Mouse (Mus musculus): ENCODE data around the gene Tnip2.

The Tnip2 gene

DNA sequence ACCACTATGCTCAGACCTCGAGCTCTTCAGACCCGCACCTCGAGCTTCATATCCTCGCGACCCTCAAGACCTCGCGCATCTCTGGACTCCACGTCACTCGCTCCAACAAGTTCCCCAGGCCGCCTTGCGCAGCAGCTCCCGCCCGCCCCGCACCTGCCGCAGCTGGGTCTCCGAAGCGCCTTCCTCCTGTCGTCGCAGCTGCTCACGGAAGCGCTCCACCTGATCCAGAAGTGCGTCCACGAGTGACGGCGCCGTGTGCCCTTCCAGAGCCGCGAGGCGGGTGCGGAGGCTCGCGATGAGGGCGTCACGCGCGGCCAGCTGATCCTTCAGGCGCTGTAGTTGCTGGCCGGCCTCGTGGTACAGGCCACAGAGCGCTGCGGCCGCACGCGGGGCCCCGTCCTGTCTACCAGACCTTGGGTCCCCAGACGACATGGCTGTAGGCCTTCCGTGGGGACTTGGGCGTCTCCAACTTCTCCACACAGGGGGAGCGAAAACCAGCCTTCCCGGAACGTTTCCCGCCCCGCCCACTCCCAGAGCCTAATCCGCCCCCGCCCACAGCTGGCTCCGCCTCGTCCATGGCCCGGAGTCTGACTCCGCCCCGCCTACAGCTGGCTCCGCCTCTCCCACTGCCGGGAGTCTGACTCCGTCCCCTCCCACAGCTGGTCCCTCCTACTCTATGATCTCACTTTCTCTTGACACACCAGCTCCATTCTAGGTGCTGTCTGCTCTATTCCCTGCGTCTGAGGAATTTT is at the start of gene Tnip2:
Gene Tnip2, minus strand, starts transcription at position 526 of the 752 bp plus-strand sequence.
- peak; percentile 95 to 99 for DNase-seq

DNA sequence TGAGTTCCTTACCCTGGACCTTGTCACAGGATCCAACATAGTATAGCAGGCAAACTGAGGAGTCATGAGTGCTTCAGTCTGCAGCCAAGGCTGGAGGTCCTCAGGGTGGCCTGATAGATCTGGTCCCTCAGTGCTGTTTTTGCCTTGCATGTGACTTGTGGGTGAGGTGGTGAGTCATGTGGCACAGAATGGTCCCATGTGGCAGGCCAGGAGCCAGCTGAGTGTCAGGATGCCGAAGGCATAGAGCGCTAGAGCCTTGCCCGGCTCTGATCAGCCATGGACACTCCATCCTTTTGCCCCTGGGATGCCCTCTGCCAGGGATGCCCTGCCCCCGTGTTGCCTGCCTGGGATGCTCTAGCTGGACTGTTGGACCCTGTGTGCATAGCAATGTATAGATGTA is 38.0 kb upstream of the Tnip2 start:
- DNase-seq = no peak

GRCm38 (mm10) chr5:34550251-34550650 is 36.5 kb upstream of the Tnip2 start:
- no peak for DNase-seq

- DNase-seq = no peak
These were observed 35.9 kb upstream of the Tnip2 start for GRCm38 (mm10) chr5:34549483-34550221.

- no peak for DNase-seq
These were observed 35.3 kb upstream of the Tnip2 start for GRCm38 (mm10) chr5:34549135-34549482.

DNA sequence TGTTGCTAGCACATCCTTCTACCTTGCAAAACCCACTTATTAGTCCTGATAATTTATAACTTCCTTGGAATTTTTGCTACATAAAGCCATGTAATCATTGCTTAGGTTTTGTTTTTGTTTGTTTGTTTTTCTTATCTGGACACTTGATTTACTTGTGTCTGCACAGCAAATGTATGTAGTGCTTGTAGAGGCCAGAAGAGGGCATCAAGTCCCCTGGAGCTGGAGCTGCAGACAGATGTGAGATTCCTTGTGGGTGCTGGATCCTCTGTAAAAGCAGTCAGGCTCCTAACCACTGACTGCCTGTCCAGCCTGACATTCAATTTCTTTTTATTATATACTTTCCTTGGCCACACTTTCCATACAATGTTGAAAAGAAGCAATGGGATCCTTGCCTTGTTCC is 33.6 kb upstream of the Tnip2 start:
- no peak for DNase-seq

GRCm38 (mm10) chr5:34543114-34543513 is 29.3 kb upstream of the Tnip2 start:
- peak; percentile 49 to 58 for DNase-seq

DNA sequence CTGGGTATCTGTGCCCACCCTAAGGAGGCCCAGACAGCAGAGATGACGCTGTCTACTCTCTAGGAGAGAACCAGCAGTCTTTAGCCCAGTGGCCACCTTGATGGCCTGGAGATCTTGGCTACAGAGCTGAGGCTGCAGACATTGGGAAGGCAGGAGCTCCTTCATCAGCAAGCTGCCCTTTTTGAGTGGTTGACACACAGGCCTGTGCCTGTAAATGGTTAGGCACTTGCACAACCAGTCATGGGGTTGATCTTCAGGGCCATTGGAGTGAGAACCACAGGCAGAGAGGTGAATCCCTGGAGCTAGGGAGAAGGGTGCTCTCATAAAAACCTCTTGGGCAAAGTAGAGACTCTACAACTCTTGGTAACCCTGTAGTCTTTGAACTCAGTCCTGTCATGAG is 28.4 kb upstream of the Tnip2 start:
- no peak for DNase-seq

GRCm38 (mm10) chr5:34539121-34539520 is 25.3 kb upstream of the Tnip2 start:
- DNase-seq = peak in 1 of 2 experiments; percentile 38

DNA sequence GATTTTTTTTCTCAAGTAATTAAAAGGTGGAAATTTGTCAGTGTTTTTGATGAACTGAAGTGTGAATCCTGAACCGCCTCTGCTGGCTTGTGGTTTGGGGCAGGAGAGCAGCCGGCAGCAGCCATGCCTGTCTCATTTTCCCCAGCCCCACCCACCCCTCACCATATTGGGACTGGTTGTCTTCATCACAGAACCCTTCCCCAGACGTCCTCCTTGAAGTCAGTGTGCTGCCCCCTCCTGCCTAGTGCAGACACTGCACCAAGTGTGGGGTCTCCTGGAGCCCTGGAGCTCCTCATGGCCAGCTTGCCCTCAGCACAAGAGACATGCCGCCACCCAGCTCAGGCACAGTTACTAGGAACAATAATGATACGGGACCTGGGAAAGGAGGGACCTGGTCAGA is 24.7 kb upstream of the Tnip2 start:
- peak; percentile 81 for DNase-seq

DNA sequence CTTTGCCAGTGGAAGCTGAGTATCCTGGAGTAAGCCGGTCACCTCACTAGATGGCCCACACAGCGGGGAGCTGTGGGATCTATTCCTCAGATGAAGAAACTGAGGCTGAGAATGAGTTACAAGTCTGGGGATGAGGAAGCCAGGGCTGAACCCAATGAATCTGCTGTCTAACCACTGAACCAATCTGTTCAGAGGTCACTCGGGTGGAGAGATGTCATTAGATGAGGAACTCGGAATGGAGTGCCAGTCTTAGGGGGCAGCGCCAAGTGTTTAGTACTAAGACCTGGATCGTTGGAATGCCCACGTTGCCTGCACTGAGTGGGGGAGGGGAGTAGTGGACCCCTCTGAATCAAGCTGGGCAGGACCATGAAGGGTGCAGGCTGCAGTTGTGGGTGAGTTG is 24.3 kb upstream of the Tnip2 start:
- DNase-seq = peak in 1 of 2 experiments; percentile 57

DNA sequence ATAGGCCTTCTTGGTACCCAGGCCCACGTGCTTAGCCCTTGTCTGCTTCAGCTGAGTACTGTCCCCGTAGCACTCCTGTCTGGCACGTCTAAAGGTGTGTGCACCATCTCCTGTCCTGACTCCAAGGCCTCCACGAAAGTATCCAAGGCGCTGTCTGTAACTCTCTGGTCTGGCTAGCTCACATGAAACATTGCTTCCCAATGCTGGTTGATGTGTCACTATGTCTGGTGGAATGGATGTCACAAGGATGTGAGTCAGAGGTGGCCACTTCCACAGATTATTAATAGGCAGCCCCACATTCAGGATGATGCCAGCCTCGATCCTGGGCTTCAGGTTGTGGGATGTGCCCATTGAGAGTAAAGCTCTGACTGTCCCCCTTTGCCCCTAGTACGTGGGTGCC is 22.0 kb upstream of the Tnip2 start:
- no peak for DNase-seq

- peak in 1 of 2 experiments; percentile 3 for DNase-seq
These were observed 21.2 kb upstream of the Tnip2 start for GRCm38 (mm10) chr5:34534776-34535581.

DNA sequence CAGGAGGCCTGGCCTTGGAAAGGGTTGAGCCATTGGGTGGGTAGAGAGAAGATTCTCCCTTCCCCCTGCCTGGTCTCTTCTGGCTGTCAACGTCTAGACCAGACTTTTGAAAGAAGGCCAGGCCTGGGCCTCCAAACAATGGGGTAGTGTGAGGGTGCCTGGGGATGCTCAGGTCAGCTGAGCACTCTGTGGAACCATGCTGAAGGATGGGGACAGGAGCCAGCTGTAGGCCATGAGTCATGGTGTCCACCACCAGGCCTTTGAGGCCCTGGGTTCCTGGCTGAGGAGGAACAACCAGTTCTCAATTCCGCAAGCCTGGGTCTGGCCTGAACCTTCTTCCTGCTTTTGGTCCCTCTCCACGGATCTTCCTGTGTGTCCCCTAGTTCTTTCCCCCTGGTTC is 20.0 kb upstream of the Tnip2 start:
- DNase-seq = peak in 1 of 2 experiments; percentile 9

DNA sequence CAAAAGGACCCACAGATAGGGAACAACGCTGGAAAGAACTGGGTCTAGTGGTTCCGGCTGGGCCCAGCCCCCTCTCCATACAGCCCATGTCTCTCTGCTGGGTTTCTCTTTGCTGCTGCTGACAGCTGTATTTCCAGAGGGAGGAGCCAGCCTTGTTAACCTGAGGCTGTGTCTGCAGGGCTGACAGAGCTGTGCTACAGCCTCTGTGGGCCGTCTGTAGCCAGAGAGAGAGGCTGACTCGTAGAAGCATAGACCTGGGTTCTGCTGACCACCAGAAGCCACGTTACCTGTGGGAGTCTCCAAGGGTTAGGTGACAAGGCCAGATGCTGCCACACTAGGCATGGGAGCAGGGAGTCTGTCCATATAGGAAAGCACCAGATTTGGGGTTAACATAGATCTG is 19.3 kb upstream of the Tnip2 start:
- DNase-seq = no peak

- no peak for DNase-seq
These were observed 16.9 kb upstream of the Tnip2 start for GRCm38 (mm10) chr5:34530687-34531086.

DNA sequence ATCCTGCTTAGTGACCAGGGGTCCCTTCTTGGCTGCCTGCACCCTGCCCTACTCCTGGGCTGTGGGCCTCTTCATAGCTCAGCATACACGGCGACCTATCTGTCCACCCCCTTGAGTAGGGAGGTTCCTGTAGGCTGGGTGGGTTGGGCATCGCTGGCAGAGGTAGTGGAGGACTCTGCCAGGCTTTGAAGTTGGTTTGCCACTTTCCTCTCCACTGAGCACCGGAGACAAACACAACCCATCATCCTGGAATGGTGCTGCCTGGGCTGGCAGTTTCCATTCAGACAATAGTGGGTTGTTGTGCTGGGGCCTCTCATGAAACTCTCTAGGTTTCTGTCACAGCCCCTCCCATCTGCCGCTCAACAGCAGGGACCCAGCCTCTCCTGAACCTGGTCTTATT is 16.3 kb upstream of the Tnip2 start:
- DNase-seq = no peak

DNA sequence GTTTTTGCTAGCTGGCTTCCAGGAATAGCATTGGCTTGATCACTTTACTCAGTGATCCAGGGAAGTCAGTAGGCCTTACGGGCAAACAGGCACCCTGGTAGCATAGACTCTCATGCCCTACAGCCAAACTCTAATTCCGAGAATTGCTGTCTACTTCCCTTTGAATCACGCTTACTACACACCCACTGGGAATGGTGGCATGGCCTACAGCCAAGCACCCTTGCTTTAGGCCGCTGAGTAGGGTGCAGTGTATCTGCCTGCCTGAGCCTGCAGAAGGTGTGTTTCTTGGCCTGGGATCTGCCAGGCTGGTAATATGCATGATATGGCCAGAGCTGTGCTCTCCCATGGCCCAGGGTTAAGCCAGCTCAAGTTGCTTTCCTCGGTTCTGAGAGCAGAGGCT is 14.9 kb upstream of the Tnip2 start:
- DNase-seq = no peak

- DNase-seq = no peak
These were observed 13.6 kb upstream of the Tnip2 start for GRCm38 (mm10) chr5:34527352-34527751.

DNA sequence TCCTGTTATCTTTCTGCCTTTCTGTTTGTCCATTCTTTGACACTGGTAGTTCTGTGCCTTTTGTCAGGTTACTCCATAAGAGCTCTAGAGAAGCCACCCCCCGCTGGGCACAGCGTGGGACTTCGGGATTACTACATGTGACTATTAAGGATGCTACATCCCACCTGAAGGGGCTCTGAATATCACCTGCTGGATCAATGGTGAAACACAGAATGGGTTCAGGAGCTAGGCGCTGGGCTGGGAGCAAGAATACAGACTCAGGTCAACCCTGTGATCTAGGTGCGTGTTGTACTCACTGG is 12.6 kb upstream of the Tnip2 start:
- DNase-seq = no peak

DNA sequence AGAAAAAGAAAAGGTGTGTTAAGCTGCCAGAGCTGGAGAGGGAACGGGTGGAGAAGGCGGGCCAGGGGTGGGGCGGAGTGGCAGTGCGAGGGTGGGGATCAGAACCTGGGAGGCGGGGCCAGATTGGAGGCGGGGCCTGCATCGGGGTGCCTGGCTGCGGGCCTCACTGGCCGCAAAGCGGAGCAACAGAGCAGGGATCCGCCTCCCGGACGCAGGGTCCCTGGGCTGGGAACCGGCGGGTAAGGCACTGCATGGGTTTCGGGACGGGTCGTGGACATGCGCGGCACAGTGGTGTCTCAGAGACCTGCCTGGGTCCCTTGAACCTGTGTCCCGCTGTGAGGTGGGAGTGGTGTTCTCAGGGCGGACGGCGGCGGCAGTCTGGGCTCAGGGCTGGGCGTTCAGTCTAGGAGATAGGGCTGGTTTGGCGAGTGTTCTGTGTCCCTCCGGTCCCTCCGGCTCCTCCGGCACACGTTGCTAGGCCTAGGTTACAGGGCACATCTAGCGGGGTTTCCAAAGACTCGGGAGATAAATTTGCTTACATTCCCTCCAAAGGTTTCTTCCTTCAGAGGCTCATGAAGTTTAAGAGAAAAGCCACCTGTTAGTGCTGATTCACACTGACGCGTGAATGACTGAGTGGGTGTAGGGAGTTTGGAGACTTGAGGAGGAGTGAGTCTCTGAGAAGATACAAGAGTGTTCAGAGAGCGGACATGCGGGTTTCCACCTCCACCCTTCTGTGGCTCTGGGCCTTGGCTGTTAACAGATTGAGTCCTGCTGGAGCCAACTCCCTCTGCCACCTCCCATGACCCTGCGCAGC is 12.1 kb upstream of the Tnip2 start, which contains the start of gene Sh3bp2:
Gene Sh3bp2, plus strand, starts transcription at position 176 of the 814 bp plus-strand sequence.
- DNase-seq = peak; percentile 98 to 100

GRCm38 (mm10) chr5:34524511-34524910 is 10.7 kb upstream of the Tnip2 start:
- no peak for DNase-seq

All from spleen, adult 18-20 months (tissue).